Mouse (Mus musculus) limb, embryonic 15.5 days (tissue): ENCODE measurements around the gene 1700008O03Rik. TPM values are rescaled to one million over a fixed set of nuclear protein-coding genes. Genes with fewer than 3 reads are reported as not detected.

ENCODE experiments used
- ATAC-seq: fragments of 200-750 bp; cut with Nextera tagmentation; 2 replicates; pipeline ENCODE4 v1.8.0; 2017; ENCODE audit warnings: low read depth, moderate TSS enrichment; ENCODE audit not compliant: insufficient number of reproducible peaks, low FRiP score, low TSS enrichment
- H3K27ac ChIP-seq: fragments of 300-500 bp; sonication (generic); 2 replicates; pipeline ENCODE4 v1.5.1; 2015; ENCODE audit warnings: moderate library complexity, mild to moderate bottlenecking, inconsistent platforms
- H3K27me3 ChIP-seq: fragments of 300-500 bp; sonication (generic); 2 replicates; pipeline ENCODE4 v1.6.1; 2015; ENCODE audit warnings: inconsistent platforms
- H3K36me3 ChIP-seq: fragments of 300-500 bp; sonication (generic); 2 replicates; pipeline ENCODE4 v1.6.1; 2015; ENCODE audit warnings: inconsistent platforms
- H3K4me1 ChIP-seq: fragments of 300-500 bp; sonication (generic); 2 replicates; pipeline ENCODE4 v1.6.1; 2015; ENCODE audit warnings: inconsistent platforms
- H3K4me2 ChIP-seq: fragments of 300-500 bp; sonication (generic); 2 replicates; pipeline ENCODE4 v1.6.1; 2015; ENCODE audit warnings: mild to moderate bottlenecking, inconsistent platforms
- H3K4me3 ChIP-seq: fragments of 300-500 bp; sonication (generic); 2 replicates; pipeline ENCODE4 v1.5.1; 2015; ENCODE audit warnings: mild to moderate bottlenecking, inconsistent platforms
- H3K9ac ChIP-seq: fragments of 300-500 bp; sonication (generic); 2 replicates; pipeline ENCODE4 v1.6.1; 2015; ENCODE audit warnings: inconsistent platforms
- H3K9me3 ChIP-seq: fragments of 300-500 bp; sonication (generic); 2 replicates; pipeline ENCODE4 v1.6.1; 2016; ENCODE audit warnings: inconsistent platforms
- WGBS: fragments of 180-500 bp; shearing (Covaris S2); methylation state at CpG from one replicate; pipeline ENCODE4 v1.1.7; 2015; 5-methylcytosine and 5-hydroxymethylcytosine counted together
- polyA plus RNA-seq: library from polyadenylated mRNA; unstranded; fragments of >200 nt; fragmentation: Nextera tagmentation; extraction: Ambion mirVana; gene quantifications from 2 replicates; pipeline ENCODE4 v1.2.1, GENCODE M21; 2015

Gene 1700008O03Rik
- polyA plus RNA-seq, 1 experiment from 2014 or later = 0.58 TPM

- H3K9me3 ChIP-seq = no peaks in the 10 kb centered on the region
- ATAC-seq = no peak
- WGBS = 75% methylated on average over 6 of the region's 6 CpGs
Measured at GRCm38 (mm10) chr7:44355411-44355810, 30.2 kb downstream of the 1700008O03Rik start.

GRCm38 (mm10) chr7:44353601-44354340 is 31.8 kb downstream of the 1700008O03Rik start:
- Histone ChIP-seq H3K4me1 (peaks cover 57% of the 10 kb centered on the region), H3K27ac (no peak overlapping the region), H3K36me3 (no peaks in the 10 kb centered on the region), H3K9me3 (no peaks in the 10 kb centered on the region), H3K4me2 (peak overlapping the region; percentile 33), H3K9ac (no peak overlapping the region), H3K27me3 (peaks cover 90% of the 10 kb centered on the region), H3K4me3 (peak overlapping the region; percentile 23)
- no peak for ATAC-seq
- WGBS = 1% methylated on average over 35 of the region's 35 CpGs

More at GRCm38 (mm10) chr7:44355411-44355810, 30.2 kb downstream of the 1700008O03Rik start:
- H3K4me2 ChIP-seq = no peak overlapping the region
- no peak overlapping the region for H3K4me3 ChIP-seq
- H3K36me3 ChIP-seq = no peaks in the 10 kb centered on the region
- peaks cover 93% of the 10 kb centered on the region for H3K27me3 ChIP-seq
- H3K4me1 ChIP-seq = peaks cover 72% of the 10 kb centered on the region
- H3K27ac ChIP-seq = no peak overlapping the region
- H3K9ac ChIP-seq = no peak overlapping the region

- H3K9me3 ChIP-seq = no peaks in the 10 kb centered on the region
Measured at GRCm38 (mm10) chr7:44352750-44353600, 32.6 kb downstream of the 1700008O03Rik start.

GRCm38 (mm10) chr7:44351881-44352749 is 33.5 kb downstream of the 1700008O03Rik start:
- Histone ChIP-seq H3K27ac (no peak overlapping the region), H3K27me3 (peaks cover 88% of the 10 kb centered on the region), H3K36me3 (no peaks in the 10 kb centered on the region), H3K9me3 (no peaks in the 10 kb centered on the region), H3K4me1 (peaks cover 47% of the 10 kb centered on the region), H3K4me2 (peak overlapping the region; percentile 33), H3K4me3 (peak overlapping the region; percentile 23), H3K9ac (0 out of 2 replicates have a peak overlapping the region, but pooled peaks have one; percentile 14)
- ATAC-seq = no peak
- WGBS = 3% methylated on average over 70 of the region's 71 CpGs

More at GRCm38 (mm10) chr7:44352750-44353600, 32.6 kb downstream of the 1700008O03Rik start:
- peaks cover 55% of the 10 kb centered on the region for H3K4me1 ChIP-seq
- no peak overlapping the region for H3K9ac ChIP-seq
- no peak for ATAC-seq
- H3K27me3 ChIP-seq = peaks cover 88% of the 10 kb centered on the region
- 2% methylated on average over 67 of the region's 71 CpGs for WGBS
- peak overlapping the region; percentile 33 for H3K4me2 ChIP-seq
- peak overlapping the region; percentile 23 for H3K4me3 ChIP-seq
- H3K36me3 ChIP-seq = no peaks in the 10 kb centered on the region
- H3K27ac ChIP-seq = no peak overlapping the region

GRCm38 (mm10) chr7:44350957-44351711 is 34.5 kb downstream of the 1700008O03Rik start:
- Histone ChIP-seq H3K27me3 (peaks cover 84% of the 10 kb centered on the region), H3K36me3 (peaks cover 6% of the 10 kb centered on the region; the same call in 1 of the 2 replicates), H3K4me1 (peaks cover 41% of the 10 kb centered on the region), H3K4me3 (peak overlapping the region; percentile 24), H3K9me3 (no peaks in the 10 kb centered on the region), H3K27ac (no peak overlapping the region), H3K4me2 (peak overlapping the region; percentile 47), H3K9ac (no peak overlapping the region)
- 3% methylated on average over 25 of the region's 25 CpGs for WGBS
- ATAC-seq = 0 out of 2 replicates have a peak, but pooled peaks have one; percentile 21

- H3K27ac ChIP-seq = no peak overlapping the region
Measured at GRCm38 (mm10) chr7:44349043-44349442, 36.6 kb downstream of the 1700008O03Rik start.

GRCm38 (mm10) chr7:44344622-44345021 is 41.0 kb downstream of the 1700008O03Rik start:
- WGBS = 72% methylated on average over 12 of the region's 12 CpGs
- H3K4me2 ChIP-seq = no peak overlapping the region
- H3K27me3 ChIP-seq = peaks cover 53% of the 10 kb centered on the region
- no peak overlapping the region for H3K27ac ChIP-seq
- H3K36me3 ChIP-seq = peaks cover 18% of the 10 kb centered on the region
- H3K4me3 ChIP-seq = no peak overlapping the region
- peaks cover 3% of the 10 kb centered on the region; the same call in 1 of the 2 replicates for H3K4me1 ChIP-seq
- H3K9me3 ChIP-seq = no peaks in the 10 kb centered on the region
- no peak overlapping the region for H3K9ac ChIP-seq
- no peak for ATAC-seq

More at GRCm38 (mm10) chr7:44349043-44349442, 36.6 kb downstream of the 1700008O03Rik start:
- no peak for ATAC-seq
- Histone ChIP-seq H3K4me1 (peaks cover 37% of the 10 kb centered on the region), H3K27me3 (peaks cover 73% of the 10 kb centered on the region), H3K4me2 (no peak overlapping the region), H3K36me3 (peaks cover 18% of the 10 kb centered on the region), H3K4me3 (no peak overlapping the region), H3K9ac (no peak overlapping the region), H3K9me3 (no peaks in the 10 kb centered on the region)
- 21% methylated on average over 3 of the region's 3 CpGs for WGBS

- no peak for ATAC-seq
- peaks cover 3% of the 10 kb centered on the region; the same call in 1 of the 2 replicates for H3K4me1 ChIP-seq
- no peak overlapping the region for H3K9ac ChIP-seq
- no peak overlapping the region for H3K4me2 ChIP-seq
- H3K27ac ChIP-seq = no peak overlapping the region
- peaks cover 57% of the 10 kb centered on the region for H3K27me3 ChIP-seq
- 18% methylated on average over 10 of the region's 11 CpGs for WGBS
- no peak overlapping the region for H3K4me3 ChIP-seq
- peaks cover 18% of the 10 kb centered on the region for H3K36me3 ChIP-seq
- H3K9me3 ChIP-seq = no peaks in the 10 kb centered on the region
Measured at GRCm38 (mm10) chr7:44343459-44344015, 42.1 kb downstream of the 1700008O03Rik start.

- no peak for ATAC-seq
- Histone ChIP-seq H3K9me3 (no peaks in the 10 kb centered on the region), H3K4me1 (peaks cover 3% of the 10 kb centered on the region; the same call in 1 of the 2 replicates), H3K27ac (no peak overlapping the region), H3K36me3 (peaks cover 18% of the 10 kb centered on the region), H3K4me2 (no peak overlapping the region), H3K27me3 (peaks cover 63% of the 10 kb centered on the region), H3K9ac (no peak overlapping the region), H3K4me3 (no peak overlapping the region)
- 56% methylated on average over 5 of the region's 5 CpGs for WGBS
Measured at GRCm38 (mm10) chr7:44341714-44342113, 43.9 kb downstream of the 1700008O03Rik start.

GRCm38 (mm10) chr7:44341119-44341518 is 44.5 kb downstream of the 1700008O03Rik start:
- Histone ChIP-seq H3K27ac (no peak overlapping the region), H3K4me1 (peaks cover 7% of the 10 kb centered on the region), H3K4me2 (no peak overlapping the region), H3K27me3 (peaks cover 64% of the 10 kb centered on the region), H3K9me3 (no peaks in the 10 kb centered on the region), H3K36me3 (peaks cover 12% of the 10 kb centered on the region), H3K9ac (no peak overlapping the region), H3K4me3 (no peak overlapping the region)
- no peak for ATAC-seq
- 87% methylated on average over 10 of the region's 10 CpGs for WGBS
